Mouse (Mus musculus) thymus, adult 2 months (tissue): ENCODE data around the gene Tll1.

Experiments
- CTCF ChIP-seq: fragments of 200-500 bp; IDR thresholded peaks from 2 replicates; pipeline ENCODE4 v1.5.1; 2012; ENCODE audit warnings: mild to moderate bottlenecking, control low read depth, low read length, moderate library complexity, borderline replicate concordance; ENCODE audit not compliant: control insufficient read depth, poor library complexity, insufficient read depth; ENCODE audit errors: extremely low read depth
- POLR2A ChIP-seq: fragments of 200-500 bp; IDR thresholded peaks from 2 replicates; pipeline ENCODE4 v1.6.1; 2012; ENCODE audit warnings: mild to moderate bottlenecking, low read length, control low read depth, moderate library complexity; ENCODE audit not compliant: control insufficient read depth, poor library complexity, insufficient read depth; ENCODE audit errors: extremely low read depth

- TF ChIP-seq CTCF (no peak), POLR2A (no peak)
Observed at GRCm38 (mm10) chr8:64174916-64175315, 31.2 kb downstream of the Tll1 start.
